Mouse (Mus musculus) CH12.LX (cell line): ENCODE data around the gene Aqr.

ENCODE experiments used
- CTCF ChIP-seq, 2 experiments: IDR thresholded peaks in 1 of 2; conservative IDR thresholded peaks in 1 of 2; 2 replicates each; pipeline ENCODE4 v1.5.1; 2011 to 2012; ENCODE audit warnings: low read depth in 2 of 2, low read length in 2 of 2, improper control_type of control experiment in 1 of 2, inconsistent platforms in 1 of 2, mild to moderate bottlenecking in 1 of 2, moderate library complexity in 1 of 2
- EP300 ChIP-seq: IDR thresholded peaks from 2 replicates; pipeline ENCODE4 v1.6.1; 2011; ENCODE audit warnings: low read length, improper control_type of control experiment
- JUN ChIP-seq: IDR thresholded peaks from 2 replicates; pipeline ENCODE4 v1.6.1; 2011; ENCODE audit warnings: low read depth, mild to moderate bottlenecking, low read length, improper control_type of control experiment, moderate library complexity; ENCODE audit not compliant: insufficient read depth
- POLR2A ChIP-seq: IDR thresholded peaks from 2 replicates; pipeline ENCODE4 v1.6.1; 2011; ENCODE audit warnings: low read depth, mild to moderate bottlenecking, improper control_type of control experiment, low read length
- UBTF ChIP-seq: IDR thresholded peaks from 2 replicates; pipeline ENCODE4 v1.6.1; 2012; ENCODE audit warnings: low read depth, mild to moderate bottlenecking, inconsistent platforms, low read length, improper control_type of control experiment, moderate library complexity
- ZMIZ1 ChIP-seq: IDR thresholded peaks from 2 replicates; pipeline ENCODE4 v1.6.1; 2012; ENCODE audit warnings: low read depth, mild to moderate bottlenecking, inconsistent platforms, low read length, improper control_type of control experiment

DNA sequence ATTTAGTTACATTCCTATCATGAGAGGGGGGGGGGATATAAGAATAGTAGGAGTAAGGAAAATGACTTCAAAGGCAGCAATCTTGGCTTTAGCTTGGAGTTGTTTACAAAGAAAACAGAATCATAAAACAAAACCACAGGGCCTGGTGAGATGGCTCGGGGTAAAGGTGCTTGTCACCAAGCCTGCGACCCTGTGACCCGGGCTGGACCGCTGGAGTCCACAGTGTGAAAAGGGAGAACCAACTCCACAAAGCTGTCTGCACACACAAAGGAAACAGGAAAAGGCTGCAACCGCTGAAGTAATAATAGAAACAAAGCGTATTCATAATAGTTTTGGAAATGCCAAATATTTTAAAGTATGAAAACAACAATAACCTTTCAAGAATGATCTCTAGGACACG lies 67.4 kb downstream of the Aqr start:
- no peak for TF ChIP-seq UBTF
- TF ChIP-seq CTCF (conservative IDR thresholded peaks at IDR 0.05 in 1 of 2, IDR thresholded peaks at IDR 0.05 in 1 of 2; ENCODE audit: low read depth in 2 of 2, low read length in 2 of 2) = no peak
- no peak for TF ChIP-seq JUN
- TF ChIP-seq POLR2A = no peak
- no peak for TF ChIP-seq EP300
- no peak for TF ChIP-seq ZMIZ1
